Mouse (Mus musculus) midbrain, embryonic 14.5 days (tissue): ENCODE measurements around the gene Kcnip1. TPM values are rescaled to one million over a fixed set of nuclear protein-coding genes. Genes with fewer than 3 reads are reported as not detected.

Experiments used
- ATAC-seq: fragments of 200-750 bp; cut with Nextera tagmentation; 2 replicates; pipeline ENCODE4 v1.8.0; 2017; ENCODE audit warnings: moderate number of reproducible peaks, moderate library complexity; ENCODE audit not compliant: low FRiP score, low TSS enrichment
- DNase-seq: peaks from one replicate; pipeline ENCODE4 v3.0.0-alpha.2; 2015
- H3K27ac ChIP-seq: fragments of 300-500 bp; sonication (generic); replicated peaks from 2 replicates; pipeline ENCODE4 v1.5.1; 2014; ENCODE audit warnings: mild to moderate bottlenecking, low read depth, low read length, moderate library complexity
- H3K27me3 ChIP-seq: fragments of 300-500 bp; sonication (generic); 2 replicates; pipeline ENCODE4 v1.6.1; 2014; ENCODE audit warnings: low read length, control low read depth, mixed read lengths; ENCODE audit not compliant: control insufficient read depth, insufficient read depth
- H3K36me3 ChIP-seq: fragments of 300-500 bp; sonication (generic); 2 replicates; pipeline ENCODE4 v1.6.1; 2014; ENCODE audit warnings: low read length, control low read depth; ENCODE audit not compliant: control insufficient read depth, insufficient read depth
- H3K4me1 ChIP-seq: fragments of 300-500 bp; sonication (generic); 2 replicates; pipeline ENCODE4 v1.6.1; 2014; ENCODE audit warnings: mild to moderate bottlenecking, antibody characterized with exemption, low read length, control low read depth; ENCODE audit not compliant: control insufficient read depth, insufficient read depth
- H3K4me2 ChIP-seq: fragments of 300-500 bp; sonication (generic); 2 replicates; pipeline ENCODE4 v1.6.1; 2014; ENCODE audit warnings: mild to moderate bottlenecking, low read length, moderate library complexity
- H3K4me3 ChIP-seq: fragments of 300-500 bp; sonication (generic); replicated peaks from 2 replicates; pipeline ENCODE4 v1.5.1; 2014; ENCODE audit warnings: low read depth, low read length
- H3K9ac ChIP-seq: fragments of 300-500 bp; sonication (generic); replicated peaks from 2 replicates; pipeline ENCODE4 v1.6.1; 2014; ENCODE audit warnings: mild to moderate bottlenecking, low read length, moderate library complexity
- H3K9me3 ChIP-seq: fragments of 300-500 bp; sonication (generic); 2 replicates; pipeline ENCODE4 v1.6.1; 2016; ENCODE audit warnings: low read length, control low read depth, mixed read lengths; ENCODE audit not compliant: control insufficient read depth
- WGBS: fragments of 180-500 bp; shearing (Covaris S2); extraction: QIAGEN DNeasy Blood & Tissue Kit; methylation state at CpG from one replicate; pipeline ENCODE4 v1.1.7; 2014; 5-methylcytosine and 5-hydroxymethylcytosine counted together
- polyA plus RNA-seq: library from polyadenylated mRNA; unstranded; fragments of >200 nt; fragmentation: Nextera tagmentation; extraction: Ambion mirVana; gene quantifications from 2 replicates; pipeline ENCODE4 v1.2.1, GENCODE M21; 2014

Gene Kcnip1
- polyA plus RNA-seq, 1 experiment from 2014 or later, result 76.5 TPM

DNA sequence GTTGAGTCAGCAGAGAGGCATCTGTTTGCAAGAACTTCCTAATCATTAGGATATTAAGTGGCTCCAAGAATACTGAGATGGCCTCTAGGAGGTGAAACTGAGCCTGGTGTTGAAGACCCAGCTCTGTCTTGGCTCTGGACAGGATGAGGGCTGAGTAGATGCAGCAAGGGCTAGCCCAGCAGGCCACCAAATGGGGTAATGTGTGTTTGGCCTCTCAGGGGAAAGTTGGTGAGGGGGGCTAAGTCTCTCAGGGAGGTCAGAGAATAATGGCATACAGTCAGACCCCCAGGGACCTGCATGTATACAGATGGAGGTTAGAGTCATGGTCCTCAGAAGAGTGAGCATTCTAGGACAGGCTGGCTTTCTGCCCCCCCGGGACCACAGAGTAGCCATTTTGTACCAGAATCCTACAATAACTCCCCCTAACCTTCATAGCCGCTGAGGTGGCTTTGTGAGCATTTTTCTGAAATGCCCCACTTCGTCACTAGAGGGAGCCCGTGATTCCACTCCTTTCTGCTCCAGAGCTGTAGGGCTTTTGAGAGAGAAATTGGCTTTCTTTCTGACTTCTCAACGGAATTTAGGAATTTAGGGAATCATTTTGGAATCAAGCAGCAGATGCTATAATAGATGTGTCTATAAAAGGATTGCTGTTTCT lies 9.1 kb upstream of the Kcnip1 start:
- no peaks in the 10 kb centered on the region for H3K36me3 ChIP-seq
- DNase-seq (peak; percentile 69), ATAC-seq (no peak)
- H3K4me1 ChIP-seq, result 0 out of 2 replicates have a peak, but pooled peaks cover 5% of the 10 kb centered on the region
- H3K27ac ChIP-seq, result no peak overlapping the region
- no peaks in the 10 kb centered on the region for H3K27me3 ChIP-seq
- H3K4me2 ChIP-seq, result no peak overlapping the region
- no peaks in the 10 kb centered on the region for H3K9me3 ChIP-seq
- H3K4me3 ChIP-seq, result no peak overlapping the region
- H3K9ac ChIP-seq, result no peak overlapping the region
- 15% methylated on average over 5 of the region's 5 CpGs for WGBS

DNA sequence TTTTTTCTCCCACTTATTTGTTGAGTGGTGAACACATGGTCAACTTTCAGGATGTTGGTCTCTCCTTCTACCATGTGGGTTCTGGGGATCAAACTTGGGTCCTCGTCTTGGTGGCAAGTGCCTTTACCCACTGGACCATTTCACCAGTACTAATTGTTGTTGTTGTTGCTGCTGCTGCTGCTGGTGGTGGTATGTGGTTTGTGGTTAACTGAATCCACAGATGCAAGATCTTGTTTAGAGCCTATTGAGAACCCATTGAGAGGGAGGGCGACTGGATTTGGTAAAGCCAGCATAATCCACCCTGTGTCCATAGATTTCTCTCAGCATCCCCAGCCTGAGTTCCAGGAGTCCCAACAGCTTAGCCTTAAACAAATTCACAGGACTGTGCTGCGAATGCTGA lies 7.5 kb upstream of the Kcnip1 start:
- no peaks in the 10 kb centered on the region for H3K36me3 ChIP-seq
- no peak overlapping the region for H3K27ac ChIP-seq
- H3K27me3 ChIP-seq, result no peaks in the 10 kb centered on the region
- H3K9ac ChIP-seq, result no peak overlapping the region
- 0 out of 2 replicates have a peak, but pooled peaks cover 5% of the 10 kb centered on the region for H3K4me1 ChIP-seq
- 86% methylated on average over 3 of the region's 3 CpGs for WGBS
- ATAC-seq (no peak), DNase-seq (no peak)
- H3K4me2 ChIP-seq, result no peak overlapping the region
- H3K9me3 ChIP-seq, result no peaks in the 10 kb centered on the region
- no peak overlapping the region for H3K4me3 ChIP-seq

DNA sequence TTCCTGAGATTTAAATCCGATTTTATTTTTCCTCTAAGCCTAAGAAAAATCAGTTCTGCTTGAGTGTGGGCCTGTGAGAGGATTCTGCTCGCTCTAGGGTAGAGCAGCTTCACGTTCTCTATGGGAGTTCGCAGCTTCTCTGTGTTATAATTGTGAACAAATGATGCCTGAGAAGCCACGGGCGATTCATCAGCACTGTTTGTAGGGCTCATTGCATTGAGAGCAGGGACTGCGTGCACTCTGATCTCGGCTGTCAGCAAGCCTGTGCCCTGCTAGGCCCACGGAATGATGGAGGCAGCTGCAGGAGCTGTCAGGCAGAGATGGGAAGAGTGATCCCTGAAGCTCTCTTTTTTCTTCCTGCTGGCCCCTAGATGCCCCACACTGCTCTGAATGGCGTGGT lies 5.3 kb upstream of the Kcnip1 start:
- peaks cover 8% of the 10 kb centered on the region for H3K4me1 ChIP-seq
- H3K4me2 ChIP-seq, result no peak overlapping the region
- peak overlapping the region; percentile 26 for H3K27ac ChIP-seq
- DNase-seq (peak; percentile 59), ATAC-seq (no peak)
- no peak overlapping the region for H3K4me3 ChIP-seq
- no peaks in the 10 kb centered on the region for H3K9me3 ChIP-seq
- no peaks in the 10 kb centered on the region for H3K27me3 ChIP-seq
- H3K9ac ChIP-seq, result no peak overlapping the region
- WGBS, result 29% methylated on average over 10 of the region's 10 CpGs
- H3K36me3 ChIP-seq, result no peaks in the 10 kb centered on the region

DNA sequence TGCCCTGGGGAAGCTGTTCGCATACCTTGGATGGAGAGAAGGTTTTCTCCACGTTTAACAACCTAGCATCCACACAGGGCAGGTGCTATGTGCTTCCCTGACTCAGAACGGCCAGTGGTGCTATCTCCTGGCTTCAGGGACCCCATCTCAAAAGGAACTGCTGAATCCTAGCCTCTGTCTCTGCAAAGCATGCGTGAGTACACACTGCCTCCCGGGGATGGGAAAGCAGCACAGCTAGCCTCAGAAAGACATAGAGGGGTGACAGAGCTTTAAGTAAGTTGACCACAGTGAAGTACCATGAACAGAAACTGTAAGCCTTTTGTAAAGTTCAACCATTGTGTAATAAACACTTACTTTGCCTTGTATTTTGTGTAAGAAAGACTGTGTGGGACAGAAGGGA lies 544 bp upstream of the Kcnip1 start:
- Histone ChIP-seq H3K36me3 (no peaks in the 10 kb centered on the region), H3K9ac (no peak overlapping the region), H3K4me2 (peak overlapping the region; percentile 41; the same call in 1 of the 2 replicates), H3K4me3 (no peak overlapping the region), H3K27me3 (no peaks in the 10 kb centered on the region), H3K27ac (no peak overlapping the region), H3K4me1 (peaks cover 15% of the 10 kb centered on the region), H3K9me3 (no peaks in the 10 kb centered on the region)
- ATAC-seq, result no peak
- WGBS, result 68% methylated on average over 5 of the region's 5 CpGs
- no peak for DNase-seq

DNA sequence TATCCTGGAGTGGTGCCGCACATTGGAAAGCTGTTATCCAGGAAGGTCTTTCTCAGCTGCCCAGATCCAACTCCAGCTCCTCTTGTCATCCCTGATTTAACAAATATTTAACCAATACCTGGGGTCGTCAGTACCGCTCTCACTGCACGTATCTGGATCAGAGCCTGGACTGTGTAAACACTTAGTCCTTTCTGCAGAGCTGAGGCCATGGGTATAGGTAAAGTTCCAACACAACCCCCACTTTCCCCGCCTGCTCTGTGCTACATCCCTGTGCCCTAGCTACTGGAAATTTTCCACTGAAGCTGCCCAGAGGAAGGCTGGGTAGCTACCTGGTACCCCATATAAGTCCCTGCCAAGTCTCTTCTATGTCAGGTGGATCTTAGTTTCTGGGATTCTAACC lies 3.0 kb downstream of the Kcnip1 start:
- DNase-seq (no peak), ATAC-seq (no peak)
- Histone ChIP-seq H3K36me3 (no peaks in the 10 kb centered on the region), H3K4me3 (no peak overlapping the region), H3K4me2 (no peak overlapping the region), H3K9me3 (no peaks in the 10 kb centered on the region), H3K4me1 (peaks cover 10% of the 10 kb centered on the region), H3K27me3 (no peaks in the 10 kb centered on the region), H3K9ac (no peak overlapping the region), H3K27ac (no peak overlapping the region)
- WGBS, result 89% methylated on average over 5 of the region's 5 CpGs

DNA sequence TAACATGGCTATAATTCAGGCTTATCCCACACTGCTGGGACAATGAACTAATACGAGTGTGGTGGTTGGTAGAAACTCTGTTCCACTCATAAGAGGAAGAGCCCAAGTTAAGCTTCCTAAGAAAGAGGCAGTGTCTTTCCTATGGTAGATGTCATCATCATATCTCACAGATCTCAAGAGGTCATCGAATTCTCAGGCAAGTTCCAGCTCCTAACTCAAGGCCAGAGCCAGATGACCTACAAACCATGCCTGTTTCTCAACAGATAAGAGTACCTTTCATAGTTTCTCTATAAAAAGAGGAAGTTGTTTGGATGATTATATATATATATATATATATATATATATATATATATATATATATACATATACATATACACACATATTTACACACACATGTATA lies 6.4 kb downstream of the Kcnip1 start:
- Histone ChIP-seq H3K27me3 (no peaks in the 10 kb centered on the region), H3K4me3 (no peak overlapping the region), H3K9me3 (no peaks in the 10 kb centered on the region), H3K4me2 (no peak overlapping the region), H3K9ac (no peak overlapping the region), H3K4me1 (no peaks in the 10 kb centered on the region), H3K27ac (no peak overlapping the region), H3K36me3 (no peaks in the 10 kb centered on the region)
- DNase-seq (no peak), ATAC-seq (no peak)
- WGBS, result 87% methylated on average over 2 of the region's 2 CpGs

DNA sequence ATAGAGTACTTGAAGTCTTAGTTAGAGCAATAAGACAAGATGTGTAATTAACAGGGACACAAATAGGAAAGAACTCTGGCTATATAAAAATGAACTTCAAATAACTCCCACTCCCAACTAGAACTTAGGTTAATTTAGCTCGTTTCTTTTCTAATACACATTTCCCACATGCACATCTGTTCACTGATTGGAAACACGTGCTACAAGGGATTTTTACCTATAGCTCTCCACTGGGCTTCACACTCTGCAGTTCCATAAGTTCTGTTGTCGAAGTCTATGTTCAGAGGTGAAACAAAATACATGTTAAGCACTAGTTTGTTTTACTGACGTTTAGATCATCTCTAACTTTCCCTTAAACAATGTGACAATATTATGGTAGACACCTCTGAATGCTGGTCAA lies 12.8 kb downstream of the Kcnip1 start:
- Histone ChIP-seq H3K27me3 (no peaks in the 10 kb centered on the region), H3K27ac (no peak overlapping the region), H3K36me3 (no peaks in the 10 kb centered on the region), H3K4me3 (no peak overlapping the region), H3K9me3 (no peaks in the 10 kb centered on the region), H3K4me1 (no peaks in the 10 kb centered on the region), H3K9ac (no peak overlapping the region), H3K4me2 (no peak overlapping the region)
- 82% methylated on average over 4 of the region's 4 CpGs for WGBS
- DNase-seq (no peak), ATAC-seq (no peak)

DNA sequence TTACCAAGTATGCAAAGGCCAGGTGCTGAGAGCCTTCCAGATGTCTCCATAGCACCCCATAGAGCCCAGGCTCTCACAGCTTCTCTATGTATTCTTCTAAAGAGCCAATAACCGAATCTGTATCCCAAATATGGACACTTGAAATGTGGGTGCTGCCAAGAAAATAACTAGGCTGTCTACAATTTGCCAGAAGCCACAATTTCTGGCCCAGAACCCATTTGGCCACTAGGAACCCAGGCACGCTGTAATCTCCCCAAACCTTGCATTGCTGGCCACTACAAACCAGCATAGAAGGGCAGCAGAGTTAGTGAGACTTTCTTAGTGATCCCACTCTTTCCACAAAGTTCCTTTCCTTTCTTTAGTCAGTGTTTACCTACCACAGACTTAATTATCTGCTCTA lies 17.8 kb downstream of the Kcnip1 start:
- no peak overlapping the region for H3K4me2 ChIP-seq
- H3K36me3 ChIP-seq, result no peaks in the 10 kb centered on the region
- H3K27me3 ChIP-seq, result no peaks in the 10 kb centered on the region
- H3K9ac ChIP-seq, result no peak overlapping the region
- ATAC-seq (no peak), DNase-seq (no peak)
- 94% methylated on average over 2 of the region's 2 CpGs for WGBS
- H3K4me3 ChIP-seq, result no peak overlapping the region
- no peak overlapping the region for H3K27ac ChIP-seq
- H3K9me3 ChIP-seq, result no peaks in the 10 kb centered on the region
- H3K4me1 ChIP-seq, result no peaks in the 10 kb centered on the region

DNA sequence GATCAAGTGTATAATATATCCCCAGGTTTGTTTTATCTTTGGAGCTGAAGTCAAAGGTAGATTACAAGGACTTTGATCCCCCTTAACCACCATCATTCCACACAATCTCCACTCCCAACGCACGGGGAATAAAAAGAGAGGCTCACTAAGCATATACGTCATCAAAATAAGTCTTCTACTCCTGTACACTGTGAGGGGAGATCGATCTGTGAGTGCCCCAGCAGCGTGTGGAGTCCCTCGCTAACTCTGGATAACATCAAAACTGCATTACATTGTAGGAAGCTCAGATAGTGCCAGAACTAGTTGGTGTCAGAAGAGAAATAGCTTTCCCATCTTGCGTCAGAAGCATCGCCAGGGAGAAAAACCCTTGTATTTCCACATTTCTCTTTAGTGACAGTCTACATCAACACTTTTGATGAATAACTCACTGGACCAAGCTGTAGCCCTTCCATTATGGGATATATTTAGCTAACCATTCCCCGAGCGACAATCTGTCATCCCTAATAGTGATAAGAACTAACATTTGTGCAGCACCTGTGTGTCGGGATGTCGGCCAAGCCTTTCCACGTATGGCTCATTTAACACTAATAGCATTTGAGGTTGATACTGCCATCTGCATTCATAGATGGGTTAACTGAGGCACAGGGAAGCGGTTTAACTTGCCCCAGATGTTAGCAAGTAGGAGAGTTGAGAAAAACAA lies 18.5 kb downstream of the Kcnip1 start:
- ATAC-seq (no peak), DNase-seq (no peak)
- H3K27me3 ChIP-seq, result no peaks in the 10 kb centered on the region

More for the DNA sequence above, 18.5 kb downstream of the Kcnip1 start:
- no peaks in the 10 kb centered on the region for H3K9me3 ChIP-seq
- no peak overlapping the region for H3K9ac ChIP-seq
- H3K4me1 ChIP-seq, result no peaks in the 10 kb centered on the region
- no peak overlapping the region for H3K4me3 ChIP-seq
- no peak overlapping the region for H3K27ac ChIP-seq
- no peak overlapping the region for H3K4me2 ChIP-seq
- H3K36me3 ChIP-seq, result no peaks in the 10 kb centered on the region
- WGBS, result 92% methylated on average over 14 of the region's 14 CpGs
